Mouse (Mus musculus): ENCODE measurements around the gene Kntc1.

Kntc1 gene

DNA sequence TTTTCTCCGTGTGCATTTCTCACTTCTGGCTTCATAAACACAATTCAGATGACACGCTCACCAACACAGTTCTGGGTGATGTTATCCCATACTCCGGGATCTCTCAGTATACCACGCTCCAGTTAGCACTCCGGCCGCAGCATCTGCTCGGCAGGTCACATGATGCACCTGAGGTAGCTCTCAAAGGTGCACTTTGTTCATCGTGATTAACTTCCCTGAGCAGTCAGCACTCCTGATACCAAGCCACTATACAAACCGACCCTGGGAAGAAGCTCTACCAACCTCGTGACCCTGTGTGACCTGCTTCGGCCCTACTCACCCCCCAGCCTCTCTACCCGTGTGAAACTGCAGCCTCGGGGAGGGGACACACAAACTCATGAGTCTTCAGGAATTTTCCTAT is 59.6 kb downstream of the Kntc1 start:
- no peak for DNase-seq (ENCODE audit: low read depth)

DNA sequence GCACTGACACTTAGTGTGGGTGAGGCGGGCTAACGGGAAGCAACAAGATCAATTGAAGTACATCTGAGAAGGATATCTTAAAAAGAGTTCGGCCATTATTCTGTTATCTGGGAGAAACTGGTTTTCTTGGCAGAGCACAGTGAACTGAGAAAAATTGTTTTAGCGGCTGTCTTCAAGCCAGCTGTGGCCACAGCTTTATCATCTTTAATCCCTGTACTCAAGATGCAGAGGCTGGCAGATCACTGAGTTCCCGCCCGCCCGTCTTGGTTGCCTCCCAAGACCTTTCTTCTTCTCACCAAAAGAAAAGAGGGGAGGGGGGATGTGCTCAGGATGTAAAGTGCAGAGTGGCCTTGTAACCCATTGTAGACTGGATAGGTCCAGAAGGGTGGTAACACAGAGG is 67.4 kb downstream of the Kntc1 start:
- no peak for DNase-seq (ENCODE audit: low read depth)

DNA sequence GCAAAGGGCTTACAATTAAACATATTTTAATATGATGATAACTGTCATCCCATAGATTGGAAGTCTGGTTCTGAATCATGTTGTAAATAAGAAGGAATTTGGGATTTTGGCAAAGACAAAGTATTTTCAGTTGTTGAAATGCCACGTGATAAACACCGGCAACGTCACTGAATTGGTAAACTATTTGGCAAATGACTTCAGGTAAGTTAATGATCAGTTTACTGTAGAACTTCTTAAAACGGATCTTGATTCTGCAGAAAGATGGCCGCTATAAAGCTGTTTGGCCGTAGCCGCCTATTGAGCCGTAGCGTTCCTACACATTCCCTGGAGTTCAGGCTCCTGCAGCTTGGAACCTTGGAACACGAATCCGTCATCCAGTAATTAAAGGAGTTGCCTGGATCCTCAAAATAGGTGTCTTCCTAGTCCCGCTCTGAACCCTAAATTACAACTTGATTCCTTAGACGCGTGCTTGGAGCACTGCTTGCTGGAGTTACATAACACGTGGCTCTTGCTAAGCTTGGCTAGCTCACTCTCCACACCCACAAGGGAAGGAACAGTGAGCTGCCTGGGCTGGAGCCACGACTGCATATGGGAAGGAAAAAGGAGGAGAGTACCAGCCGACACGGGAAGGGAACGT is 69.5 kb downstream of the Kntc1 start:
- no peak for DNase-seq (ENCODE audit: low read depth)

DNA sequence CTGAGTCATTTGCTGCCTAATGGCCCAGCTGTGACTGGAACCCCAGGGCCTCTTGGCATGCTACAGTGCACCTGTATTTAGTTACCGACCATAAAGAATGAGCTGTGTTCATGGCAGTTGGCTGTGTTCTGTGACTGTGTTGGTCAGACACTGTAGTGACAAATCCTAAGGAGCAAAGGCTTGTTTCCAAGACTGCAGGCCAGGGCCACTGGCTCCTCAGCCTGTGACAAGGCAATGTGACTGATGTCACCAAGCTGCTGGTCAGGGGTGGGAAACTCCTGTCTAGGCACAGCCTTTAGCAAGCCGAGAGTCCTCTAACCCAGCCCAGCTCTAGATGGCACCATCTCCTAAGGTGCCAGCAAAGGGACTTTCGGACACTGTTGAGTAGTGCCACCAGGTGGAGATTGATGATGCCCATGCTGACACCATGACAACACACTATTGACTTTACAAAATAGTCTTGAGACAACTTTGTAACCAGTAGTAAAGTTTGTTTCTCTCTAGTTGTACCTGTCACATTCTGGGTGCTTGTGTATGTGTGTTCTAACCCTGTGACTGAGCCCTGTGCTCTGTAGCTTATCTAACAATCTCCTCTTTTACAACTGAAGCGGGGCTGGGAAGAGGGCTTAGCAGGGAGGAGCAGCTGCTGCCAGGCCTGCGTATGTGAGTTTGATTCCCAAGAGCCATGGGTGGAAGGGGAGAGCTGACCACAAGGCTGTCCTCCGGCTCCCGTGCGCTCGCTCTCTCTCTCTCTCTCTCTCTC is 71.2 kb downstream of the Kntc1 start:
- DNase-seq (ENCODE audit: low read depth): no peak

DNA sequence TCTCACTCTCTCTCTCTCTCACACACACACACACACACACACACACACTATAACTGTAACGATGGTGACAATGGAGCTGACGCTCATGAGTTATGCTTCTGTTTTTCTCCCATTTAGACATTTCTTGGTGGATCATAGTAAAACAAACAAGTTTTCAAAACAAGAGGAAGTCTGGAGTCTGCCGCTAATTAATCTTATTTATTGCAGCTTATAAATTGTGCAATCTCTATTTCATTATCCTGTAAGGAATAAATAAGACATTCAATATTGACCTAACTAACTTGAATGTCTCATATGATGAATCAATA is 71.7 kb downstream of the Kntc1 start:
- no peak for DNase-seq (ENCODE audit: low read depth)

DNA sequence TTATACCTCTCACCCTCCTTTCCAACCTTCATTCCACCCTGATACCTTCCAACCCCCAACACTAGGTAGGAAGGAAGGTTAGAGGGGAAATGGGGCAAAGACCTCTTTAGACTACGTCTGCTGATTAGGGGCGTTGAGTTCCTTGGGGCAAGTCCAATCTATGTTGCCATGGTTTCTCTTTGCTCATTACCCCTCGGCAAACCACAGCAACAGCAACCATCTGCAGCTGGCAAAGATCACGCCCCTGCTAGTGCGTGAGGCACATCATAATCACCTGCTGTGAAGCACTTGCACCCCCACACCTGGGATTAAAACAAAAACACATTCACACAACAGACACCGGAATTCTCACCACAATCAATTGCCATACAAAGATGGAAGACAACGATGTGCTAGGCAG is 73.2 kb downstream of the Kntc1 start:
- no peak for DNase-seq (ENCODE audit: low read depth)

DNA sequence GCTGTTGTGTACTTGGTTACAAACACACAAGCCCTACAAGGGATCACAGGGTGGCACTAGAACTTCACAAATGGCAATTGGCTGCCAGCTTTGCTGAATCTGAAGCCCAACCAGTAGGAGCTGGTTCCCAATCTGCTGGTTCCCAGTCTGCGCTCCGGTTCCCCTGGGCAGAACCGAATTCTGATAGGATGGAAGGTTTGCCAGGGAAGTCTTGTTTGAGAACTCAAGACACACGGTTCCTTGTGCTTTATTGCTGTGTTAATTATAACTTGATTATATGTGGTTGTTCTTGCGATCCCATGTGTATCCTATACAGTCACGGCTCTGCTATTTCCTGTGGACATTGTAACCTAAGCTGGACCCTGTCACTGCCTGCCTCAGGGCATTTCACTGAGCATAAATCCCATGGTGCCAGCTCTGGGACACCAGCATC is 78.2 kb downstream of the Kntc1 start:
- DNase-seq (ENCODE audit: low read depth): peak; percentile 62

DNA sequence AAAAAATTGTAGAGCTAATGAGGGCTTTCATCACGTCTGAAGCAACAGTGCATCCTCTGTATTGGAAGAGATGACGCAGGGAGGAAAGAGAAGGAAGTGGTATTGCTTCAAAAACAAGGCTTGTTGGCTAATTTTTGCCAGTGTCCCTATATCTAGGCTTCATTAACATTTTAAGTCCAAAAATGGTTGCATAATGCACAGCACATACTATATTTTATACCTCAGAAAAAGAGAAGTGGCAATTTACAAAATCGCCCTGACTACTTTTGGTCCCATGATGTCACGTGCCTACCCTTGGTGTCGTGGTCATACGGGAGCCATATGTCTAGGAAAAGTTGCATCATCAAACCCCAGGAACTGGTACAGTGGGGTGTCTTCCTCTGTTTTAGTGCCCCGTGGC is 82.8 kb downstream of the Kntc1 start:
- no peak for DNase-seq (ENCODE audit: low read depth)

DNA sequence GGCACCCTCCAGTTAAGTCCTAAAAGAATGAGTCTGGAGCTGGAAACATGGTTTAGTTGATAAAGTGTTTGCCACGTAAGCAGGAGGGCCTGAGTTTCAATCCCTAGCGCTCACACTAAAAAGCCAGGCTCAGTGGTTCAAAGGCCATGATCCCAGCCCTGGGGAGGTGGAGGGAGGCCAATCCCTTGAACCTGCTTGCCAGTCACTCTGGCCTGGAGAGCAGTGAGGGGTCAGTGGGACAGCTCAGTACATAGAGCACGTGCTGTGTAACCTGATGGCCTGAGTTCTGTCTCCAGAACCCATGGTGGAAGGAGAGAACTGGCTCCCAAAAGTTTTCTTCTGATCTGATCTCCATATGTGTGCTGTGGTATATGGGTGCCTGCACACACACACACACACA is 85.3 kb downstream of the Kntc1 start:
- no peak for DNase-seq (ENCODE audit: low read depth)

DNA sequence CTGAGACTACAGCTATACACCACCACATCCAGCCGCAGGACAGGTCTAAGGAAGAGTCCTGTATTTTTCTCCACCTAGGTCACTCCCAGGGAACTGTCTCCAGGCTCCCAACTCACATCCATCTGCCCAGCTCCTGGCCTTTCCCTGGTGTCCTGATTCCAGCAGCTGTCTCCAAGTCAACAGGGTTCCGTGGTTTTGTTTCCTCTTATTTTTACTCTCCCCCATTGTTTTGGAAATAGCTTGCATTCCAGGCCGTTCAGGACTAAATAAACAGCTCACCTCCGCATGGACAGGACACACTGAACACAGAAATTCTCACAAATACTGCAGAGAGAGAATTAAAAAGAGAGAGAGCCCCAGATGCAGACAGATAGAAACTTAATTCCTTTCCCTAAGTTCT is 87.9 kb downstream of the Kntc1 start:
- DNase-seq (ENCODE audit: low read depth): no peak

DNA sequence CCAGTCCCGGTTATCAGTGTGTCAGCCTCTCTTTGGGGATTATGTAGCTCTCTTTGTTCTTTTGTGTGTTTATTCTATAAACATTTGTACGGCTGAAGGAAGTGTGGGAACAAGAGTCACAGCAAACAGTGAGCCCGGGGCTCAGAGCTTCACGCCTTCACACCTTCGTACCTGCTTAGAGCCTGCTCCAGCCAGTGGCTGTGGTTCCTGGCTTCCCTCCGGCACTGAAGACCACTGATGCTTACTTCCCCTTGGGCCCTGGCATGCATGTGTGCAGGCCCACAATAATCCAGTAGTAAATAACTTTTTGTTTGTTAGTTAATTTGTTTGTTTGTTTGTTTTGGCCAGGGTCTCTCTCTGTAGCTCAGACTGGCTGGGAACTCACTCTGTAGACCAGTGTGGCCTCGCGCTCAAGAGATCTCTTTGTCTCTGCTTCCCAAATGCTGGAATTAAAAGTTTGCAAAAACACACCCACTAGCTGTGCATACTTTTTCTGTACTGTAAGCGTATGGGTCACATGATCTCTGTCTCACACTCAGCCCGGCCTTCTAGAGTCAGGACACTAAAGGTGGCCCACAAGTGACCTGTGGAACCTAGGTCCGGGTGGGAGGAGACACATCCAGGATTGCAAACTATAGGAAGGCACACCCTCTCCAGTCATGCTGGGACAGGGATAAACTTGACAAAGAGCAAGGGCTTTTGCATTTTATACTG is 92.9 kb downstream of the Kntc1 start:
- DNase-seq (ENCODE audit: low read depth): no peak

DNA sequence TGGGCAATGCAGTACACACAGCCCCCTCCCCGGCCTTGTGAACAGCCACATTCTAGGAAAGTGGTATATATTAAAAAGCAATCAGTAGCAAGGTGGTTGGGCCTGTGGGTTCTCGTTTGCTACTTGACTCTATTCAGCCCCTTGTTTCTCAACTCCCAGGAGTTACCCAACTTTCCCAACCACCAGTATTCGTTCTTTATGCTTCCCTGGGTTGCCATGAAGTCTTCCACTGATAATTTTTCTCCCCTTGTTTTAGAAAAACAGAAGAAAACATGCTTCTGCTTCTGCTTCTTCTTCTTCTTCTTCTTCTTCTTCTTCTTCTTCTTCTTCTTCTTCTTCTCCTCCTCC is 93.4 kb downstream of the Kntc1 start:
- no peak for DNase-seq (ENCODE audit: low read depth)

DNA sequence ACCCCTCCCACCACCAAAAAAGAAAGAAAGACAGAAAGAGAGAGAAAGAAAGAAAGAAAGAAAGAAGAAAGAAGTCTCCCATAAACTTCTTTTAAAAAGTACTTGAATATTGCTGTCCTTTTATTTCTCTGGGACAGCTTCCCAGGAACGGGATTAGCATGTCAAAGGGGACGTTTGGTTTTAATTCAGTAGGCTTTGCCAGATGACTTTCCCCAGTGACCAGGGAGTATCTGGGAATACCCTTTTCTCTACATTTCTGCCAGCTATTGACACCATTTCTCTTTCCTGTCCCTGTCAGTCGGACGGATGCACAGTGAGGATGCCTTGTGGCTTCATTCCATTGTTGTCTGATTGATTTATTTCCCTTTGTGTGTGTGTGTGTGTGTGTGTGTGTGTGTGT is 94.3 kb downstream of the Kntc1 start:
- DNase-seq (ENCODE audit: low read depth): no peak

DNA sequence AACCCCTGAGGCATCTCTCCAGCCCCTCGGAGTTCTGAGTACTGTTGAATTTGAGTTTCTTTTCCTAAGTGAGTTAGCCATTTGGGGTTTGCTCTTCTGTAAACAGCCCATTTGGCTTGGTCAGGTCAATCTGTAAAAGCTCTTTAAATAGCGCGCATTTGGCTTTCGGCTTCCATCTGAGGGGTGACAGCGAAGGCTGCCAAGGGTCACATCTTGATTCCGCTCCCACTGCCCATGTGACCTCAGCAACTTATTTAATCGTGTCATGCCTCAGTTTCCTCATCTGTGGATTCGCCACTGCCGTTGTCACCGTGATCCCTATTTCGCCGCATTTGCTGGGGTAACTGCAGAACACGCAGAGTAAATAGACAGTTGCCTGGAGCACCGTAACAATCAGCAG is 94.8 kb downstream of the Kntc1 start:
- DNase-seq (ENCODE audit: low read depth): no peak

DNA sequence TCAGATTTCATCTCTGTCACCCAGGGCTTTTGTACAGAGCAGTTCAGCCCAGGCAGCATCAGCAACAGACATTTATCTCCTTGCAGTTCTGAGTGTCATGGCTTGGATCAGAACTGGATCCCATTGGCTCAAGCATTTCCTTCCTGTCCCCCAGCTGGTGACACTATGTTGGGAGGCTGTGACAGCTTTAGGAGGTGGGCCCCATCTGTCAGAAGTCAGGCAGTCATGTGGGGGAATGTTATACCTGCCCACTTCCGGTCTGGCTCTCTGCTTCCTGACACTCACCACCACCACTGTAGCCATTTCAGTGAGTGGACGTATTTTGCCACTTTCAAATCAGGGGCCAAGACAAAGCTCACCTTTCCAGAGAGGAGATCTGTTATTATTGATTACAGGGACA is 101.9 kb downstream of the Kntc1 start:
- no peak for DNase-seq (ENCODE audit: low read depth)

DNA sequence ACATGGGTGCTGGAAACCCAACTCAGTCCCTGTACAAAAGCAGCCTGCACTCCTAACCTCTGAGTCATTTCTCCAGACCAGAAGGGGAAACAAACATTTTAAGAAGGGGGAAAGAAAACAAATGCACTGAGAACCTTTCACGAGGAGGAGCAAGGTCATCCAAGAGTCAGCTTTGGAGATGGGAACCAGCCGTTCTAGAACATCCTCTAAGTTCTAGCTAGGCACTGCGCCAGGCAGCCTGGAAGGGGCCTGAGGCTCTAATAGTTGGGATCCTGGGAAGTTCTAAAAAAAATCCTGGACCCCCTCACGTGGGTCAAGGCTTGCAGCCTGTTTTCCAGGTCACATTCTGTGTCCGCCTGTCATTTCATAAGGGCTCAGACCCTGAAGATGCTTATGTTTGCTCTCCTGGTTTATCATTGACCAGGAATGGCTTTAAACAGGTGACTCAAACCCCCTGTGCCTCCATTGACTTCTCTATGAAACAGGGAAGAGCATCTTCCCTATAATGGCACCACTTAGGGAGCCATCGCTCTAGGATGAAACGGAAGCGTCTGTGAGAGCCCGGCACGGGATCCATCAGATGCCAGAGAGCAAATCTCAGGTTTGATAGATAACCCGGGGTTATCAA is 104.5 kb downstream of the Kntc1 start:
- no peak for DNase-seq (ENCODE audit: low read depth)

DNA sequence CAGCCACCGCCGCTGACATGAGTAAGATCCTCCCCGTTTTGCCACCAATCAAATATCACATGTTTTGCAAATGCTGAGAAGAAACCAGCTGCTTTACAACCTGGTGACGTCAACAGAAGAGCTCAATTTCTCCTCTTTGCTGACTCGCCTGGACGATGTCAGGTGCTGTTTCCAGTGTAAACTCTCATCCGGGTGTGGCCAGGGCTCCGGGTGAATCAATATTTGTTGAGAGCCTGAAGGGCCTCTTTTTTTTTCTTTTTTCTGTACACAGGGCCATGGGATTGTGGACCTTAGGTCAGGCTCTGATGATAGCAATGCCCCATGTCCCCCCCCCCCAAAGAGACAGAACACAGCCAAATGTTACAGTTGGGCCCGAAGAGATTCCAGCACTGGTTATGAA is 105.0 kb downstream of the Kntc1 start:
- DNase-seq (ENCODE audit: low read depth): no peak

DNA sequence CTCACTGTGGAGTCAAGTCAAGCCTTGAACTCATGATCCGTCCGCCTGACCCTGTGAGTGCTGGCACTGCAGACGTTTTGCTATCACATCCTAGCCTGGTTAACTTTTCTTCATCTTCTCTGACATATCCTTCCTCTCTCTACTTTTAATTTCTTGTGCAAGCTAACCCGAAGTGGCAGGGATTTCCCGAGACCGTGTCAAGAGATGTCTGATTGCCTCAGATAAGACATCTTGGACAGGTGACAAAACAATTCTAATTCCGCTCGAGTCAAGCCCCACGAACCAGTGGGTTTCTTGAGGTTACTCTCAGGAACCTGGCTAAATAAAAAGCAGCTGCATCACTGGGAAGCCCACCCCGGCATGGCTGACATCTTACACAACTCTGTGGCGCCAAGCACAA is 109.3 kb downstream of the Kntc1 start:
- no peak for DNase-seq (ENCODE audit: low read depth)

DNA sequence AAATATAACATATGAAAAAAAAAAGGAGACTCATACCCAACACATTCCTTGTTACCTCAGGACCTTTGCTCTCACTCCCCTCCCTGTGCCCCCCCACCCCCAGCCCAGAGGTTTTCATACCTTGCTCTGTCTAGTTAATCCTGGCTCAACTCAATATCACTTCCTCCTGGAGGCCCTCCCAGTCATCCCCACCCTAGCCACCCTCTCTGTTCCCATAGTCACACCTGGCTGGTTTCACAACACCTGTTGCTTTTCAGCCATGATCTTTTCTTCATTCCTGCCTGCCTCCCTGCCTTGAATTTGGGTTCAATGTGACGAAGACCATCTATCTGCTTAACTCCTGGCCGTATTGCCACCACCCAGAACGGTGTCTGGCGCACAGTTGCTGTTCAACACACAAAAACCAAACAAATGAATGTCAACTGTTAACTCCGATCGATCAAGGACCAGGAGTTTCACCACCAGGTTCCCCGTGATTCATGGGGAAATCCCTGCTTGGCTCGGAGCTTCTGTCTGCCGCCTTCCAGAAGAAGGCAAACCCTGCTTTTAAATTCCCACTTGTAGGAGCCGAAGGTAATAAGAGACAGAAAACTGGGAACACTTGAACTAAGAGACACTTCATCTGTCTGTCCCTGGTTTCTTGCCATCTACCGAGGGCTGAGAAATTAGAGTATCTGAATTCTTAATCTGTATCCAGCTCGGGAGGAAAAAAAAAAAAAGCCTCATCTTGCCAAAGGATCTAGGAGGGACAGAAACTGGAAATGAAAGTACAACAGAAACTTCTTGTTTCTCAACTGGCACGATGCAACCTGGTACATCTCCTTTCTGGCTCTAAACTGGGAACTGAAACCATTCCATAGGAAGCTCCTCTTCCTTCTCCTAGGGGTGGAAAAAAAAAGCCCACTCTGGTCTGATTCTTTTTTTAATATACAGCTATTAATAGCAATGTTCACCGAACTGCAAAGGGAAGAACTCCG is 113.1 kb downstream of the Kntc1 start:
- DNase-seq (ENCODE audit: low read depth): peak; percentile 23

DNA sequence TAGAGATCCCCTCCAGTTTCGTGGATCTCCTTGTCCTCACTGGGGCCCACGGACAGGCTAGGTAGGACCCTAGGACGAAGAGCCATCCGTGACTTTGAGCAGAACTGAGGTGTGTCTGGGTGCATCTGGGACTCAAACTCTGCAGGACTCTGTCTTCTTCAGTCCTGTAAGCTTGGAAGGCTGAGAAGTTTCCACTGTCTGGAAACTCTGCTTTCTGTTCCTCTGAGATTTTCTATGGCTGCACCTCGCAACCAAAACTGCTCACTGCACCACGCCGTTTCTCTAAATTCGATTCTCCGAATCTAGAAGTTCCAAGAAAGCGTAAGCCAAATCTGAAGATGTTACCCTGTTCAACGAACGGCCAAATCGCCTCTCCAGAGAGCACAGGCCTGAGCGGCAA is 114.4 kb downstream of the Kntc1 start:
- no peak for DNase-seq (ENCODE audit: low read depth)

DNA sequence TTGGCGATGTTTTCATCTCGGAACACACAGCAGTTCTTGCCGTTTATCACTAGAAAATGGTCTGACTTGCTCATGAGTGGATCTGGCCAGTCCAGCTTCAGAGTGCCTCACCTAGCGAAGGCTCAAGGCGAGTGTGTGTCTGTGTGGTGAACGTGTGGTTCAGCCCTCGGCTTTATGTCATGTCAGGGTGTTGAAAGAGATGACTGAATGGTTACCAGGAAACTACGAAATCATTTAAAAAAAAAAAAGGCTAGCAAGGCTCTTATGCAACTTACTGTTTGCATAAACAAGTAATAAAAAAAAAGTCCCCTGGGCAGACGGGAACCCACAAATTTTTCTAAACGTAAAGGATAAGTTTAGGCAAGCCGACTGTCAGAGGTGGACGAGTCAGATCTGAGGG is 115.8 kb downstream of the Kntc1 start, which contains the start of gene Hcar2:
Gene Hcar2, minus strand, starts transcription at position 135 of the 400 bp plus-strand sequence.
- no peak for DNase-seq (ENCODE audit: low read depth)

DNA sequence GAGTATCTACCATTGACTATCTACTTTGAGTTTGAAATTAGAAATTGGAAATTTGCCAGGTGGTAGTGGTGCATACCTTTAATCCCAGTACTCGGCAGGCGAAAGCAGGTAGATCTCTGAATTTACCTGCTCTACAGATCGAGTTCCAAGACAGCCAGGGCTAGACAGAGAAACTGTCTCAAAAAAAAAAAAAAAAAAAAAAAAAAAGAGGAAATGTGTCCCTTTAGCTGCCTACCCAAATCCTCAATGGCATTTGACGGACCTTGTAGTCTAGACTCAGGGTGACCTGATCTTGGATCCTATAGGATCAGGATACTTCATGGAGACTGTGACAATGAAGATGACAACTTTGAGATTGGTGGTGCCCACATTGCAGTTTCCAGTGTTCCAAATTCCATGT is 116.9 kb downstream of the Kntc1 start:
- DNase-seq (ENCODE audit: low read depth): no peak
